Mouse (Mus musculus) adrenal gland, adult 2 months (tissue): Measurements from ENCODE around the gene Cdc14a. TPM values are rescaled to one million over a fixed set of nuclear protein-coding genes. Genes with fewer than 3 reads are reported as not detected.
A peak's percentile ranks its signal among the peaks of the same experiment; 100 is the strongest.
"Not testable (repeated sequence)": the region's sequence is repeated elsewhere in the genome, so short reads cannot be mapped to it uniquely, and the experiment has no call there.

ENCODE experiments used
- DNase-seq: peaks from one replicate; pipeline ENCODE4 v3.0.0; 2021
- polyA plus RNA-seq: library from polyadenylated mRNA; depleted of rRNA; stranded (reverse); fragments of >200 nt; gene quantifications from 2 replicates; pipeline ENCODE4 v1.2.3, GENCODE M21; 2012
- total RNA-seq, 2 experiments: library from RNA; stranded (reverse); gene quantifications; 2 replicates each; pipeline ENCODE4 v1.2.3; 2021

Cdc14a gene
- total and polyA plus RNA-seq, 3 experiments: 11.0 to 14.9 (median 14.0) TPM

DNA sequence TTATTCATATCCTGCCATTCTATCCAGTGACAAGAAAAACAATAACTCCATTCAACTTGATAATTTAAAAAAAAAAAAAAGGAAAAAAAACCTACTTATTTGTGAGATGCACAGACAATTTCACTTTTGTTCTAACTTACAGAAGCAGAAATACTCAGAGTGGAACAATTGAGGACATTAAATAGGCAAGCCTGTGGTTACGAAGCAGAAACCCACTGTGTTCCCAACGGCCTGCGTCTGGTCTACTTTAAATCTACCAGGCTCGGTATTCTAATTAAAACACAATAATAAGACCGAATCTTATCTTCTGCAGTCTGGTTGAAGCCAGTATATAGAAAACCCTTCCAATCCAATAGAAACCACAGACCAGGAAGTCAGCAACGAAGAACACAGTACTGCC lies 50.6 kb downstream of the Cdc14a start:
- no peak for DNase-seq

DNA sequence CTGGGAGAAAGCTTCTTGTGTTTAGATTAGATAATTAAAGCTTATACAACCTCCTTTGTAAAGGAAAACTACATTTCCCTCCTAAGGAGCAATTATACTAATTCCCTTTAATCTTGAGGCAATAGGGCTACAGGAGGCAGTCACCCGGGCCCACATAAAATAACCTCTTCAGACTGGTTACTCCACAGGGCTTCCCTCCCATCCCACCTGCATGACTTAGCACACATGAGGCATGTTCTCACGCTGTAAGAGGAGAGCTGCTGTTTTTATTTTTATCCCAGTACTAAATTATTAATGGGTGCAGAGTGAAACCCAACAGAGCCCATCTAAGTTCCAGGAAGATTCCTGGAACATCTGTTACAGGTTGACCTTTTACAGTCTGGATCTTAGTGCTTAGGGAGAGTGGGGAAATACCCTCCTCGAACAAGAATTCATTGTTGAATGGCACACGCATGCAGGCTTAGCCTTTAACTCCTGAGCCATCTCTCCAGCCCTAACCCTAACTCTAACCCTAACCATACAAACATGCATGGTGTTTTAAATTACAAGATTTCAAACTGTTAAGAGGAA lies 54.9 kb downstream of the Cdc14a start:
- no peak for DNase-seq

DNA sequence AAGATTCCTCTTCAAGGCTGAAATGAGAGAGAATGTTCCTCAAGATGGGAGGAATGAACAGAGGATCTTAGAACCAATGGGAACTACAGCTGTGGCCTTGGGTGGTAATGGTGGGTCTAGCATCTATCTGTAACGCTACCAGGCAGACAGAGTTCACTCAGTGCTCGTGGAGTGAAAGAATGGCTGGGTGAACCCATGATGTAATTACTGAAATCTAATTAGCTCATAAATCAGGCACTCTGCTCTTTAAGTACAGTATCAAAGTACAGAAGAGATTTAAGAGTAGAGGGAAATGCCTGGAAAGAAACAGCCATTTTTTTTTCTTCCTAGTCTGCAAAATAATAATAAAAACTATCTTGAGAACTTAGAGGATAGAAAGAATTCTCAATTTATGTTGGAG lies 57.7 kb downstream of the Cdc14a start:
- no peak for DNase-seq

DNA sequence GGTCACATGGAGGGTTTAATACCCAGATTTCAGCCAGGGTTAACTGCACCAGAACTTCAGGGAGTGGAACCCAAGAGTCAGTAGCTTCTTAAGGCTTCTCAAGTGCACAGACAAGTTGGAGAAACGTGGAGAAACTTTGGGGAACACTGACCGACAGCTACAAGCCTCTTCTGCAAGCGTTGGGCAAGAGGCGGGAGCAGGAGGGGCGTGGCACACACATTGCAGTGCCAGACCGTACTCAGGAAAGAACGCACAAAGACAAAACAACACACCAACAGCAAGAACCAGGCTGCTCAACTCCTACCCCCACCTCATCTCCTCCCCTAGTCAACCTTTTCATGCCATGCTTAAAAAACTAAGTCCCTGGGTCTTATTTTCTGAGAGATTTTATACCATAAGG lies 61.9 kb downstream of the Cdc14a start:
- DNase-seq: no peak

DNA sequence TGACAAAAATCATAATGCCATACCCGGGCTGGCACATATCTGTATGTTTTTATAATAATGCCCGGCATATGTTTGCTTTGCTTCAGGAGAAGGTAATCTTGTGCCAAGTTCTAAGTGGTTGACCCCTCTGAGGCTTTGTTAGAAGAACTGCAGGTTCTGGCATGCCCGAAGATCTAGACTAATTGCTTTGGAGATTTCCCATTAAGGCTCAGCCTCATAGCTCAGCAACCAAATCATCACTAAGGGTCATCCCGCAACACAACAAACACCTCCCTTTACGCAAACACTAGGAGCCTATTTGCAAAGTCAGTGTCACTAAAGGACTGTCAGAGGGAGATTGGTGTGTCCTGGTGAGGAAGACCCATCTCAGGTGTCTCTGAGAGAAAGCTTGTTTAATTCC lies 62.7 kb downstream of the Cdc14a start:
- DNase-seq: no peak

DNA sequence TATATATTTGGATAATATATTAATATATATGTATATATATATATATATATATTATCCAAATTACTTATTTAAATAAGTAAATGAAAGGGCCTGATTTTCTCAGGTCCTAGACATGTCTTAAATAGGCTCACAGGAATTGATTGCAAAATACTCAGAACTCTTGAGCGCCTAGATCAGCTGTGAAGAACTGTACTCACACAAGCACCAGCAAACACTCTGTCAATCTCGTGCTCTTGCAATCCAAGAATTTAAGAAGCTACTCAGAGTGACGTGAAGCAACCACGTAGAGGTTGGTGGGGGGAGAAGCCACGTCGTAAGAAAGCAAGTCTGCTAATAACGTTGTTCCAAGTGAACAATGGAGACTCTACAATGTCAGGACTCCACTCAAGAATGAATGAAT lies 66.0 kb downstream of the Cdc14a start:
- DNase-seq: no peak

DNA sequence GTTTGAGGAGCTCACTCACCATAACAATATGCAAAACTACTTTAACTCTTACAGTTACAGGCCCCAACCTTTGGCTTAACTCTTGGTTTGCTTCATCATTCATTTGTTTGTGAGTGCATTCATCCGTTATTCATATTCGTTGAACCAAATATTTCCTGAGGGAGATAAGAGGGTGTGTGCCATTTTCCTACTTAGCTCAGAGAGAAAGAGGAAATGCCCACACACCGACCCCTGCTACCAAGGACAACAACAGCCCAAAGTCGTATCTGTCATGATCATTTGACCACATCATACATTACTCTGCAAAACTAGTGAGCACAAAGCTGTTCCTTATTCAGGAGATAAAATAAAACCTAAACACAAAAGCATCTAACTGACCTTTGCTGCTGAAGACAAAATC lies 66.7 kb downstream of the Cdc14a start:
- no peak for DNase-seq

DNA sequence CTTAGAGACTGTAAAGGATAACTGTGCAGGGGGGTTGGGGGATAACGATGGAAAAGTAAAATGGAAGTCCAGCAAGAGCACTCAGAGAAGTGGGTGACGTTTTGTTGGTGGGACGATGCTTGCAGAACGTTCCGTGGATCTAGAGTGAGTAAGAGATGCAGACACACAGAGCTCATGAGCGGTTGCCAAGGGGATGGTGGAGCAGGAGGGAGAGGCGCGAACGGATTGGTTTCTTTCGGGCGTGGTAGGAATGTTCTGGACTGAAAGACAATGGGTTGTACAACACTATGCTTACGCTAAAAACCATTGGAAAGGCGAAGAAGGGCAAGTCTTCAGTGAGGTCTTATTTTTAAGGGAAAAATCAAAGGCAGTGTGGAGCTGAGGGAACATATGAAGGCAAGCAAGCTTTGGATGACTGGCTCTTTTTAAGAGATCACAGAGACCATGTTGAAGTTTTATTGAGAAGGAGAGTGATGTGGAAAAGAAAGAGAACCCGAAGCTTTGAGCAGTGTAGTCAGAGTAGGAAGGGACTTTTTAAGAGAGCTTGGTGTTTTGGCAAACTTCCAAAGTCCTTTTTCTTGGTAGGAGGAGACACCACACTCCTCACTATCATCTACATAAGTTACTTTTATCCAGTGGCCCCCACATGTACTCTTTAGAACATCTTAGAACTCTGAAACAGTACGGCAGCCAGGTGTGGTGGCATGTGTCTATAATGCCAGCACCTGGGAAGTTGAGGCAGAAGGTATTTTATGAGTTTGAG lies 68.6 kb downstream of the Cdc14a start:
- DNase-seq: no peak

DNA sequence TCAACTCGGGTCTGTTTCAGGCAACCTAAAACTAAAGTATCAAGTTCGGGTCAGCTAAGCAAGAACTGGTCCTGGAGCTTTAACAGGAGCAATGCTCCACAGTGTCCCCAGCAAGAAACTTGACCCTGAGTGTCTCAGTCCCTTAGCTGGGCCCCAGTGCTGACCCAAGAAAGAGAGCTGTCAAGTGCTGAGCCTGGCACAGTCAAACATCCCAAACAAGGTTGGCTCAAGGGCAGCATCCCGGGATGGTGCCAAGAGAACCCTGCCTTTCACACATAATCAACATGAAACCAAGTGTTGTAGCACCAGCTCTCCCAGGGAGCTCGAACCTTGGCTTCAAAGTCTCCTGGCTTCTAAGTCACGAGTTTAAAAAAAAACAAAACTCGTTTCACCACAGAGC lies 71.3 kb downstream of the Cdc14a start:
- peak; percentile 55 for DNase-seq

DNA sequence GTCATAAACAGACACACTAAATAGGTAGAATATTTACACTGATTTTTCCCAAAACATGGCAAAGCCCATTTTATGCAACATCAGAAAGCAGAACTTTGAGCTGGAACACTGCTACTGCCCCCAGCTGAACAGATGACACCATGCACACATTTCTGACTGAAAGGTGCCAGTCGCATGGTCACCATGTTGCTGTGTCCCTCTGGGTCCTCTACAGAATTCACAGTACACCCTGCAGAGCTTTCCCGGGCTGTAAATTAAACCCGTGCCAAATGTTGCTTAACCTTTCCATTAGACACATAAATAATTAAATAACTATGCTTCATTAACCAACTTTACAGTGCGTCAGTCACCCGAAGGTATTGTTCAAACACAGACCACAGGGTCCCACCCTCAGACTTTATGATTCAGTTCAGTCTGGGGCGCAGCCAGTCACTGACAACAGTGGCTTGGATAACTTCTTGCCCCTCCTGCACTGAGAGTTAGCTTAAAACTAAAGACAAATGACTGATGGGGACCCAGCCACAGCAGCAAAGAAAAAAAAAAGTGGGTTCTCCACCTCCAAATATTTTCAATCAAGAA lies 73.4 kb downstream of the Cdc14a start:
- DNase-seq: no peak

DNA sequence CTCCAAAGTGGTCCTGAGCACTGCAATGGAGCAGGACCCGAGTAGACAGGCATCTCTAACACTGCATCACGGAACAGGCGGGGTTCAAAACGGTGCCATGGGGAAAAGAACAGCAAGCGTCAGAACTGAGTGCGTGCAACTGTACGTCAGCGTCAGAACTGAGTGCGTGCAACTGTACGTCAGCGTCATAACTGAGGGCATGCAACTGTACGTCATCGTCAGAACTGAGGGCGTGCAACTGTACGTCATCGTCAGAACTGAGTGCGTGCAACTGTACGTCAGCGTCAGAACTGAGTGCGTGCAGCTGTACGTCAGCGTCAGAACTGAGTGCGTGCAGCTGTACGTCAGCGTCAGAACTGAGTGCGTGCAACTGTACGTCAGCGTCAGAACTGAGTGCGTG lies 76.3 kb downstream of the Cdc14a start:
- not testable (repeated sequence) for DNase-seq

DNA sequence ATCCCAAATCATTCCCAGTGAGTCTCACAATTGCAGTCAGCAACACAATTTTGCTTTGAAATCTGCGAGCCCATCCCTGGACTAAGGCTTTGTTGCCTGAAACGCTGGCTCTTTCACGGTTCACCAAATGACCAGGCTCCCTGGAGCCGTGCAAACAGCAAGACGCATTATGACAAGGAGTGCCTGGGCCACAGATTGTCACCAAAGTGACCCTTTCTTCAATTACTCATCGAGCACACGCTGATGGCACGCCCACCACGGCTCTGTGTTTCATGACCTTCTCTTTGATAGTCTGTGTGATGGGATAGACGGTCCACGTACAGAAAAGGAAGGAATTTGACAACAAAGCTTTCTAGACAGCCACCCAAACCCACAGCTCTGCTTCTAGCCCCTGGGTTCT lies 78.6 kb downstream of the Cdc14a start:
- peak; percentile 17 for DNase-seq

DNA sequence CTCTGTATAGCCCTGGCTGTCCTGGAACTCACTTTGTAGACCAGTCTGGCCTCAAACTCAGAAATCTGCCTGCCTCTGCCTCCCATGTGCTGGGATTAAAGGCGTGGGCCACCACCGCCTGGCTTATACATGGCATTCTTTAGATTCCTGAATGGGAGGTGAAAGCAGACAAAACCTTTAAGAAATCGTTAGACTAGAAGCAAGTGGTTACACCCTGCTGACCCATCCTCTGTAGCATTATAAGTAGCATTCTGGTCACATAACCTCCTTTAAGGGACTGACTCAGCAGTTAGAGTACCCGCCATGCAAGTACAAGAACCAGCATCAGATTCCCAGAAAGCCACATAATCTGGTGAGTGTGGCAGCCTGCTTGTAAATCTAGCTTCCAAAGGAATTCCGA lies 81.6 kb downstream of the Cdc14a start:
- no peak for DNase-seq

DNA sequence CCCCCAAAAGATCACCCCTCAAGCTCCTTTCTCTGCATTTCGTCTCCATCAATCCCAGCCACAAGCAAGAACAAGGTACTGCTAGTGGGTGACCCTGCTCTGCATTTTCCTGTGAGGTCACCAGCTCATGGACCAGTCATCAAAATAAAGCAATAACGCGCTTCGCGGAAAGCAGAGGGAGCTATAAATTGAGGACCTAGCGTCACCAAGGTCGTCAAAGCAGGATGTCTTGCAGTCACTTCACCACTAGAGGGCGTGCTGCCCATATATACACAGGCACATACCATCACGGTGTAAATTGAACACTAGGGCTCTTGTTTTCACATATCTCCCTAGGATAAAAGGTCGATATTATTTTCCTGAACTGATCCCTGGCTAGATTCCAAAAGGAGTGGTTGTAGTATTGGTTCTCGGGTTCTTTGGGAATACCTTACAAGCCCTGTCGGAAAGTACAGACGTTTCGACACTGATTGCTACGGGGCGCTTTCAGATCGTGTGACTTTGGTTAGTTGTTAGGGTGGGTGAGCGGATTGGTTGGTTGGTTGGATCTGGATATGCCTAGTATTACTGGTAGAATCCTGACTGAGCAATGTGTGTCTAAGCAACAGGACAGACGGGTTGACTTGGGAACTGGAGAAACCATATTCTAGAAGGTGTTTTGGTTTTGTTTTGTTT lies 82.7 kb downstream of the Cdc14a start:
- DNase-seq: peak; percentile 83

DNA sequence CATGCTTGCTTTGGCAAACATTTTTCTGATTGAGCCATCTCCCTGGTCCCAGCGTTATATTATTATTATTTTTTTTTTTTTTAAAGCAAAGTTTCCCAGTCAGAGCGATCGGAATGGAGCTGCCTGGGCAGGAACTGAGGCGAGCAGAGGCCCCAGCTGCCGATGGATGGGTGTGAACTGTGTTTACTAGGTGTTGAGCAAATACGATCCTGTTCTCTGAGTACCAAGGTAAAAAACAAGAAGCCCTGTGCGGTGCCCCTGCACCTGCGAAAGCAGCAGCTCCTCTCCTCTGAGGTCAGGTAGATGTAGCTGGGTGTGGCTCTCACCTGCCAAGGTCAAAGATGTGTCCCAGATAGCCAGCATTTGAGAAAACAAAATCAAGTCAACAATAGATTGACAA lies 83.6 kb downstream of the Cdc14a start:
- no peak for DNase-seq

DNA sequence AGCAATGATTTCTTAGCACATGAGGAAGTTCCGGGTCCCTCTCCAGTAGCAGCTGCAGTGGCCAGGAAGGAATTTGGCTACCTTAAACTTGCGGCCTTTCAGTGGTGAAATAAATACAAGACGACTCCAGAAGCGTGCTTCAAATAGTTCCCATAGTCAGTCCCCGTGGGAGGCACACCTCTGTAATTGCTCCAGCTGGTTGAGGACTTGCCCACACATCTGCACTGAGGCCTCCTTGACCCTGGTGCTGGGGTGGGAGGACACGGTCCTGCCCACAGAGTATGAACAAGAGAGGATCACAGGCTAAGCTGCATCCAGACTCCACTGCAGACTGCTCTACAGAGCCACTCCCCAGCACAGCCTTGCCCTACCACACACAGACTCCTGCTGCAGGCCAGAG lies 85.2 kb downstream of the Cdc14a start:
- DNase-seq: no peak

DNA sequence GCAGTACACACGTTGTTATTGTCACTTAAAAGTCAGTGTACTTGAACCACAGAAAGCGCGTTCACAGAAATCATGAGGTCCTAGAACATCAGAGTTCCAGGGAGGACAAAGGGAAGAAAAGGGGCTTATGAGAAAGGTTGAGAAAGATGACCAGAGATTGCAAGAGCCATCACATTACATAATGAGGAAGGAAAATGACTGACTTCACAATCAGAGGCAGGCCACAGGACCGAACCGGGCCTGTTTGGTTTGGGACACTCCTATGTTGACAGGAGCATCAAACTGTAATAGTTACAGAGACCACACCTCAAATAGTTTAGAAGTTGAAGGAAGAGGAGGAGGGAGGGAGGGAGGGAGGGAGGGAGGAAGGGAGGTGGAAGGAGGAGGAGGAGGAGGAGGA lies 86.0 kb downstream of the Cdc14a start:
- no peak for DNase-seq

DNA sequence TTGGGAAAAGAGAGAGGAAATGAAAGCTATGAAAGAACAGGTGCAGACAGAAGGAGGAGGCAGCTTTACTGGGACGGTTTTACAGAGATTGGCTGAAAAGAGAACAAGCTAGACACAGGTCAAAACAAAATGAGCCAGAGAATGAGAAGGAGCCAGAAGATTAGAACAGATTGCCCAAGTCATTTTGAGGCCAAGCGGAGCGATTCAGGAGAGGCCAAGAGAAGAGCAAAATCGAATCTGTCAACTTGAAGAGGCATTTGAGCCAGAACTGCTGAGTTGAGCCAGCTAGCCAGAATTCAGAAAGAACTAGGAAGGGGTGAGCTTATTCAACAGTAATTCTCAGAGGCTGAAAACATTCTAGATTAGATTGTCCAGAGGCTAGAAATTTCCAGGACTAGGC lies 88.8 kb downstream of the Cdc14a start:
- no peak for DNase-seq

DNA sequence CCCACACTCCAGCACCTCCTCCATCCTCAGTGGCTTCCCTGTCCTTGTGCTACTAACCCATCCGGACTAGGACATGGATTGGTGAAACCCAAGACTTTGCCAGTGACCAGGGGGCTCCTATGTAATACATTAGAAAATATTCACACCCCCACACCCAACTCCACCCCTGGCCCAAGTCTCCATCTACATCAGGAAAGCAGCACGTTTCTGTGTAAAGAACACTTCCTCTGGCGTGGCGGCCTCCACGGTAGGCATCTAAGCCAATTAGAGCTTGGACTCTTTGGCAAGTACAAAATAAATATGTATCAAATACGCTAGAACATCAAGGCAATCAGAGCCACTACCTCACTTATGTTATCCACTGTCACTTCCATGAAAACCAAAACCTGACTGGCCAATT lies 90.1 kb downstream of the Cdc14a start:
- DNase-seq: no peak

DNA sequence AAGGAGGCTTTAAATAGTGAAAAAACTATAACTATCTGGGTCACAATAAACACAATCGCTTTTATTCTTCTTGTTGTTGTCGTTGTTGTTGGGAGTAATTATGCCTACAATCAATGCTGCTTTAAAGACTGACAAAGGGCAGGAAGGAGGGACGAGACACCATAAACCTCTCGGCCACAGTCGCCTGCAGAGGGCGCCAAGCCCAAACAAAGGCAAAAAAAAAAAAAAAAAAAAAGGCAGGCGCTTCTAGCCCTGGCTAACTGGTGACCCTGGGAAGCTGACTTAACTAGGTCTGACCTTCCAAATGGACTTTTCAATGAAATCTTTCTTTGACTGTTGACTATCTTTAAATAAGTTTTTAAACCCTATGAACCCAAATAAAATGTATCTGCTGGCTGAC lies 90.6 kb downstream of the Cdc14a start:
- peak; percentile 26 for DNase-seq

DNA sequence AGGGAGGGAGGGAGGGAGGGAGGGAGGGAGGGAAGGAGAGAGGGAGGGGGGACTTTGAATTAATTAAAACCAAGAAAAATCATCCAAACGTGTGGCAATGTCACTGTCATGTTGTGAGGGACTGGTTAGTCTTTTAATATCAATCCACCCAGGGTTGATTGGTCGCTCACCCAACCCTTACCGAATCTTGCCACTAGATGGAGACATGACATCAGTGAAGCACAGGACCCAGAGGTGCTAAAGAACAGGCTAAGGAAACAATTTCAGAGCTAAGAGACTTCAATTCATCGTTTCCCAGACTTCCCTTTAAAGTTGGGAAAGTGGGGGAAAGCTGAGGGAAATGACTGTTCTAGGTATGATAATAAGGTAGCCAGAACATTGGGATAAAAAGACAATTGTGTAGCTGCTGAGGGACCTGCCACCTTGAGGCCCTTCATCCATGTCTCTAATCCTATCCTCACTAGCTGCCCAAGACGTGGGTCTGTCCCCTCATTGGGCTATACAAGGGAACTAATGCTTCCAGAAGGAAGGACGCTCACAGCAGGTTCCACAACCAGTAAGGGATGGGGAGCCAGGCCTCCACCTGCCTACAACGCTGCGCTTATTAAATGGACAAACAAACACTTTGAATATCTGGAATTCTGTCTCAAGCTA lies 91.9 kb downstream of the Cdc14a start:
- peak; percentile 68 for DNase-seq

DNA sequence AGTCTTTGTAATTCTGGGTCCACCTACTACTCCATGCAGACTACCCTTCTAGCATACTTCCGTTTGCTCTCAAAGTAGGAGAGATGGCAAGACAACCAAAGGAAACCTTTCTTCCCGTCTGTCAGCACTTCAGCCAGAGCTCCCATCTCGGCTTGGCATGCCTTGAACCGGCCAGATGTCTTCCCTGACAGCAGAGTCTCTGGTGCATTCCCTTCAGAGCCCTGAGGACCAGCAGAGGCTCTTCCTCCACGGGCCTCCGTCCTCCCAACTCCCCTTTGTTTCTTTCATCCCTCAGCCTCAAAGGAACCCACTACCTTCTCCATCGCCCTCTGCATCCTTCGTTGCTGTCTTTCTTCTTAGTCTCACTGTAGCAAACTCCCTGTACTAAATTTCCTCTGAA lies 93.9 kb downstream of the Cdc14a start:
- DNase-seq: no peak
